Mouse (Mus musculus) ES-Bruce4 (cell line): ENCODE measurements at regions not wholly inside any gene's neighbourhood (a gene's known extent, or its start where the extent isn't known, plus 50 kb on each side); places are given as distances from the start of the nearest gene placed in this dataset.
"Not testable (repeated sequence)": the region's sequence is repeated elsewhere in the genome, so short reads cannot be mapped to it uniquely, and the experiment has no call there.

ENCODE experiments used
- H3K27ac ChIP-seq: 2 replicates; pipeline ENCODE4 v1.5.1; 2012; ENCODE audit warnings: low read length, inconsistent platforms; ENCODE audit not compliant: insufficient read depth
- H3K27me3 ChIP-seq: 2 replicates; pipeline ENCODE4 v1.6.1; 2012; ENCODE audit warnings: mild to moderate bottlenecking, low read length, inconsistent platforms; ENCODE audit not compliant: control insufficient read depth, poor library complexity, insufficient read depth, severe bottlenecking
- H3K36me3 ChIP-seq: 2 replicates; pipeline ENCODE4 v1.6.1; 2012; ENCODE audit warnings: inconsistent platforms, mild to moderate bottlenecking, low read length, moderate library complexity; ENCODE audit not compliant: control insufficient read depth, poor library complexity, insufficient read depth, severe bottlenecking
- H3K4me1 ChIP-seq: one replicate; pipeline ENCODE4 v1.8.1; 2011; ENCODE audit warnings: low read length; ENCODE audit not compliant: control insufficient read depth, insufficient read depth
- H3K4me3 ChIP-seq: 2 replicates; pipeline ENCODE4 v1.5.1; 2011; ENCODE audit warnings: low read depth, mild to moderate bottlenecking, low read length
- H3K9ac ChIP-seq: 2 replicates; pipeline ENCODE4 v1.6.1; 2012; ENCODE audit warnings: low read depth, mild to moderate bottlenecking, inconsistent platforms; ENCODE audit not compliant: poor library complexity, severe bottlenecking
- H3K9me3 ChIP-seq: replicated peaks from 2 replicates; pipeline ENCODE4 v1.6.1; 2012; ENCODE audit warnings: mild to moderate bottlenecking, low read length, inconsistent platforms; ENCODE audit not compliant: control insufficient read depth, poor library complexity, insufficient read depth, severe bottlenecking
- CTCF ChIP-seq: IDR thresholded peaks from one replicate; pipeline ENCODE4 v1.8.1; 2011; ENCODE audit warnings: low read depth, low read length
- EP300 ChIP-seq: IDR thresholded peaks from 2 replicates; pipeline ENCODE4 v1.6.1; 2011; ENCODE audit warnings: low read depth, low read length; ENCODE audit not compliant: insufficient read depth
- POLR2A ChIP-seq: IDR thresholded peaks from one replicate; pipeline ENCODE4 v1.8.1; 2011; ENCODE audit warnings: low read length; ENCODE audit not compliant: insufficient read depth

DNA sequence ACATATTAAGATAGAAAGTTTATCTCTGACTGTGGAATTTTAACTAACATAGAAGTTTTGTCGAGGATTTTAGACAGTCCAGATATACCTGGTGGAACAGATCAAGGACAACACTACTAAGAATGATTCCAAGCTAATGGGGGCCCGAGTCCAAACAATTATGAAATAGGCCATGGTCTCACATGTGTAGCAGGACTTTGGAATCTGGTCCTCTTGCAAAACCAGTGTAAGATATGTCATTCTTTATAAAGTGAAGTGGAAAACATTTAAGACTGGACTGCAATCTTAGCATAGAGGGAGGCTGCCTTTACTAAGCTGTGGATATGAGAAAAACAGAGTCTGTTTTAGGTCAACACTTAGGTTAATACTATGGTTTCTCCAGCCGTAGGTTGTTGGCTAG is 311.2 kb downstream of the Ets1 start:
- TF ChIP-seq CTCF (no peak), EP300 (no peak), POLR2A (no peak)
- H3K27ac ChIP-seq = no peak overlapping the region
- H3K4me1 ChIP-seq = no peaks in the 10 kb centered on the region
- H3K9ac ChIP-seq = no peak overlapping the region
- H3K4me3 ChIP-seq = no peak overlapping the region
- H3K9me3 ChIP-seq = no peaks in the 10 kb centered on the region
- H3K36me3 ChIP-seq = no peaks in the 10 kb centered on the region
- H3K27me3 ChIP-seq = no peaks in the 10 kb centered on the region

DNA sequence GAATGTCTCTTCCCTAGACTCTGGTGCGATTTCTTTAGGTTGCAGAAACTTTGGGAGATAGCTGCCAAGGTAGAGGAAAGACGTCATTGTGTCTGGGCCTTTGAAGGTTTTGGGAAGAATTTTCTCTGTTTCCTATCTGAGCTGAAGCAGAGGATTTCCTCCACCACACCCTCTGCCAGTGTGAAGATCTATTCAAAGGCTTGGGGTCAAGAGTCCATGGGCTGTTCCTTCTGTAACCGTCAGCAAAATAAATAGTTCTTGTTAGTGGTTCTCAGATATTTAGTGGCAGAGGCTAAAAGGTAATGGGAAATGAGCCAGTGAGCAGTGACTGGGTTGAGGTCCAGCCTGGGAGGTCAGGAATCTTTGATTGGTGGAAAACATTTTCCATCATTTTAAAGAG is 313.0 kb downstream of the Ets1 start:
- H3K9me3 ChIP-seq = peaks cover 6% of the 10 kb centered on the region
- H3K36me3 ChIP-seq = no peaks in the 10 kb centered on the region
- no peak overlapping the region for H3K4me3 ChIP-seq
- H3K27ac ChIP-seq = no peak overlapping the region
- no peaks in the 10 kb centered on the region for H3K27me3 ChIP-seq
- no peaks in the 10 kb centered on the region for H3K4me1 ChIP-seq
- TF ChIP-seq POLR2A (no peak), CTCF (no peak)
- no peak overlapping the region for H3K9ac ChIP-seq

DNA sequence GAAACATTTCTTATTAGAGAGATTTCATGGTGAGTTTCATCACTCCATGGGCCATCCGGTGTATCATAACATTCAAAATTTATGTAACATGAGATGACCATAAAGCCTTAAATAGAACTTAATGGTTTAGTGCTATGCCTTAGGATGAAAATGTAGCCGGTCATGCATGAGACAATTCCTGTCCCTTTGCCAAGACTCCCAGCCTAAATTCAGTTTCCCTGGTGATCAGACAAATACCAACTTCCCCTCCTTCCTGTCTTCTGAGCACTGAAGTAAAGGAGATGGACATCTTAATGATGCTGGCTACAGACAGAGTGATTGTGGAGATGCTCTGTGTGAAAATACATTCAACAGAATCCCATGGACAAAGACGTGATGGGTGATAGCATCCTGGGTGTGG is 322.7 kb downstream of the Ets1 start:
- Histone ChIP-seq H3K27me3 (no peaks in the 10 kb centered on the region), H3K4me3 (no peak overlapping the region), H3K9ac (no peak overlapping the region), H3K36me3 (no peaks in the 10 kb centered on the region), H3K4me1 (no peaks in the 10 kb centered on the region), H3K9me3 (peaks cover 4% of the 10 kb centered on the region; the same call in 1 of the 2 replicates), H3K27ac (no peak overlapping the region)
- no peak for TF ChIP-seq CTCF
- no peak for TF ChIP-seq POLR2A
- no peak for TF ChIP-seq EP300

DNA sequence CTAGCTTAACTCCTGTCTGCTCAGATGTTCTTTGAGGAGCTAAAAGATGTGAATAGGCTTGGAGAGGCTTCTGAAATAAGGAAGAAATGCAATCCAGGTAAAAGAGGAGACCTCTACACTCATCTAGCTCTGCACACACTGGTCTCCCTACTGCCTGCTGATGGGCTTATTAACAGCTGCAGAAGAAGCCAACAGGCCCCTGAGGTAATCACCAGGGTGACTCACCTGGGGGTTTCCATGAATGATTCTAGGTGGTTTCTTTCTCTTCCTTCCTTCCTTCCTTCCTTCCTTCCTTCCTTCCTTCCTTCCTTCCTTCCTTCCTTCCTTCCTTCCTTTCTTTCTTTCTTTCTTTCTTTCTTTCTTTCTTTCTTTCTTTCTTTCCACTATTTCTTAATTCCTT is 323.4 kb downstream of the Ets1 start:
- H3K27ac ChIP-seq, H3K27me3 ChIP-seq, H3K4me1 ChIP-seq, H3K9me3 ChIP-seq, H3K36me3 ChIP-seq, H3K4me3 ChIP-seq, H3K9ac ChIP-seq: not testable (repeated sequence)

DNA sequence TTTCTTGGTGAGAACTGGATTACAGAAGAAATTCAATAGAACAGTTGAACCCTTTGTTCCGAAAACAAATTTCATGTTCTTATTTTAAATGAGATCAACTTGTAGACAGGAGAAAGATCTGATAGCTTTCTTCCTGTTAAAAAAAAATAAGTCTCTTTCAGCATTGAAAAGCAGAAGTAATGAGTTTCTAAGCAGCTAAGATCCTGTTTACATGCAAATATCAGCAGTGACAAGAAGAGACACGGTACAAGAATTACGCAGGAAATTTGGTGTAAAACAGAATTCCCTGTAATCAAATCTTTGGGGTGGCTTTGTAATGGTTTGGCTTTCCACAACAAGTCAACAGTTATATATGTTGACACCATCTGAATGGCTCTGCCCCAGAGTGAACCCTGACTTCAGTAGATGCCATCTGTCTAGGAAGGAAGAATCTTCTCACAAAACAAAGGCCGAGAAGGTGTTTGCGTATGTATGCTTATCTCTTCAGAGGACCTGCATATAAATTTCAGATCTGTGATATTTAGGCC is 326.7 kb downstream of the Ets1 start:
- no peak overlapping the region for H3K27ac ChIP-seq

DNA sequence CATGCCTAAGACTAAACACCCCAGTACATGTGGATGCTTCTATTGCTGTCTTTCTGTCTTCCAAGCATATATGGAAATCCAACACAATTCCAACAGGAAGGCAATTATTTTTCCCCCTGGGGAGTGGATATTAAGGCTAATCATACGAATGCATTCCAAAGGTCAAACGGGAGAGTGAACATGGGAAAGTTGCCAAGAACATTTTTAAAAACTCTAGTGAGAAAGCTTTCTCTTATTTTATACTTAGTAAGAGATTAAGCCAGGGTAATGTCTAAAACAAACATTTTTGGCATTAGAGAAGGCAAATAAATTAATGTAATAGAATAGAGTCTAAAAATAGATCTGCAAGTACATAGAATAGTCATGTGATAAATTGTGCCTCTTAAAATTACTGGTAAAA is 332.4 kb downstream of the Ets1 start:
- H3K9me3 ChIP-seq = no peaks in the 10 kb centered on the region
- TF ChIP-seq CTCF (no peak), EP300 (no peak), POLR2A (no peak)
- no peaks in the 10 kb centered on the region for H3K4me1 ChIP-seq
- H3K4me3 ChIP-seq = no peak overlapping the region
- no peak overlapping the region for H3K27ac ChIP-seq
- no peak overlapping the region for H3K9ac ChIP-seq
- H3K36me3 ChIP-seq = no peaks in the 10 kb centered on the region
- H3K27me3 ChIP-seq = no peaks in the 10 kb centered on the region

More for the DNA sequence above, 326.7 kb downstream of the Ets1 start:
- TF ChIP-seq CTCF (no peak), EP300 (no peak), POLR2A (no peak)
- Histone ChIP-seq H3K9ac (no peak overlapping the region), H3K36me3 (no peaks in the 10 kb centered on the region), H3K4me1 (no peaks in the 10 kb centered on the region), H3K27me3 (no peaks in the 10 kb centered on the region), H3K4me3 (no peak overlapping the region), H3K9me3 (peaks cover 4% of the 10 kb centered on the region; the same call in 1 of the 2 replicates)
